Mouse (Mus musculus) mammary gland, adult 2 months (tissue): ENCODE results near the gene Gng12. TPM values are rescaled to one million over a fixed set of nuclear protein-coding genes. Genes with fewer than 3 reads are reported as not detected.

ENCODE experiments used
- polyA plus RNA-seq: library from polyadenylated mRNA; depleted of rRNA; stranded (reverse); fragments of >200 nt; gene quantifications from 2 replicates; pipeline ENCODE4 v1.2.3, GENCODE M21; 2012; ENCODE audit warnings: low replicate concordance; rRNA removed

The Gng12 gene
- 27.2 and 43.1 TPM in 2 replicates for polyA plus RNA-seq

DNA sequence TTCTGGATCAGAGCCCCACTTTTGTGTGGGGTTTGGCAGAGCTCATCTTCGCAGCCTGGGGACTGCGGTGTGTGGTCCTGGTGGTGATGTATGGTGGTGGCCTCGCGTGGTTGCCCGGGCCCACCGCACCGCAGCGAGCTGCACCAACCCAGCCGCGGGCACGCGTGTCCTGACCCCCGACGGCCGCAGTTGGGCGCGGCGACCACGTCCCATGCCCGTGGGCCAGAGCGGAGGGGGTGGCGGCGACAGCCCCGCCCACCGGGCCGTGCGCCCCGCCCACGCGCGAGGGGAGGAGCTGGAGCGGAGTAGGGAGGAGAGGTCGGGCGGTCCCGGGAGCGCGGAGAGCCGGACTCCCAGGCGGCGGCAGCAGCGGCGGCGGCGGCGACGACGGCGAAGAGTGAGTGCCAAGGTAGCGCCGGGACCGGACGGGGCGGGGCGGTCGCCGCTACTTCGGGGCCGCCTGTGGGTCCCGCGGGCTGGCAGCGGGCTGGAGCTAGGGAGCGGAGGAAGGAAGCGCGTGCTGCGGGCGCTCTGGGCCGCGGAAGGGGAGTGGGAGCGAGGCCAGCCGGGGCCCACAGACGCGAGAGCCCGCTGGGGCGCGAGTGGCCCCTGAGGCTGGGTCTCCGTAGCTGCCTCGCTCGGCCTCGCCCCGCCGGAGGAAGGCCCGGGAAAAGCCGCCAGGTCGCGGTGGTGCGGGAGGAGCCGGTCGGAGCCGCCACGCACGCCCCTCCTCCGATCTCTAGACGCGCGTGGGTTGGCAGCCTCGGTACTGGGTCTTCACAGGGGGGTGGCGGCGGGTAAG lies at the start of gene Gng12:
Gene Gng12, plus strand, starts transcription at position 279 of the 802 bp plus-strand sequence.

DNA sequence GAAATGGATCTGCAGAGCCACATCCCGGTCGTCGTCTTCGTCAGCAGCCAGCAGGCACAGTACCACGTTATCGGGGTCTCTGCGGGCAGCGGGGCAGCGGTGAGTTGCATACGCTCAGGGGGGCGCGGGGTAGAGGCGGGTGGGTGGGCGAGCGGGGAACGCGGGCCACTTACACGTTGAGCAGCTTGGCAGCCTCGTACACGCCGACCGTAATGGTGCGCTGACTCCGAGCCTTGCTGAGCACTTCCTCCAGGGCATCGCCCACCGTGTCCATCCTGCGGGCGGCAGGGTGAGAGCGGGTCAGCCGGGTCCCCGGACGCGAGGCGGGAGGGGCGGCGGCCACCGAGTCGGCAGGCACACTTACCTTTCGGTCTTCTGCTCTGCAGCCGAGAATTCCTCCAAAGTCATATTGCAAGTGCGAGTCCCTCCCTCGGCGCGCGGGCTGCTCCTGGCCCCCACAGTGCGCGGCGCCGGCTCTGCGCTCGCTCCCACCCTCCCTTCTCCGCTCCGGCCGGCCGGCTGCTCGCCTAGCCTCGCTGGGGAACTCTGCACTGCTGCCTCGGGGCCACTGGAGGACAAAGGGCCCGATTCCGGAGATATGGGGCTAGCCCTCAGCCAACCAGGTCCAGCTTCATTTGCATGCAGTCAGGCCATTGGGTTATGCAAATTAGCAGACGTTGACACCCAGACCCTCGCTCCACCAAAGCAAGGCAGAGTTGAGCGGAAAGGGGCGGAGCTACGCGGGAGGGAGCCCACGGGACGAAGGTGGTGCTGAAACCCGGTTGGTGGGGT lies 140.8 kb downstream of the Gng12 start, which contains the start of gene Gadd45a:
Gene Gadd45a, minus strand, starts transcription at position 621 of the 792 bp plus-strand sequence.

Other genes with a start within 250 kb of the Gng12 start
- gene Vmn1r35, start 210.5 kb upstream of the Gng12 start, polyA plus RNA-seq = 0.07 TPM in 1 of 2 replicates, not detected in the other
- gene Vmn1r36, start 177.2 kb upstream of the Gng12 start, polyA plus RNA-seq = not detected in 2 replicates
- gene Vmn1r37, start 167.0 kb upstream of the Gng12 start, polyA plus RNA-seq = not detected in 2 replicates
- gene Vmn1r38, start 113.8 kb upstream of the Gng12 start, polyA plus RNA-seq = 0.04 and 0.27 TPM in 2 replicates
- not detected in 2 replicates for gene Vmn1r39, start 85.8 kb upstream of the Gng12 start, polyA plus RNA-seq
- gene Gadd45a, start 141.1 kb downstream of the Gng12 start, polyA plus RNA-seq = 48.5 and 72.1 TPM in 2 replicates